8 mouse cellular contexts compared by ENCODE assay signal in the genomic region with DNA sequence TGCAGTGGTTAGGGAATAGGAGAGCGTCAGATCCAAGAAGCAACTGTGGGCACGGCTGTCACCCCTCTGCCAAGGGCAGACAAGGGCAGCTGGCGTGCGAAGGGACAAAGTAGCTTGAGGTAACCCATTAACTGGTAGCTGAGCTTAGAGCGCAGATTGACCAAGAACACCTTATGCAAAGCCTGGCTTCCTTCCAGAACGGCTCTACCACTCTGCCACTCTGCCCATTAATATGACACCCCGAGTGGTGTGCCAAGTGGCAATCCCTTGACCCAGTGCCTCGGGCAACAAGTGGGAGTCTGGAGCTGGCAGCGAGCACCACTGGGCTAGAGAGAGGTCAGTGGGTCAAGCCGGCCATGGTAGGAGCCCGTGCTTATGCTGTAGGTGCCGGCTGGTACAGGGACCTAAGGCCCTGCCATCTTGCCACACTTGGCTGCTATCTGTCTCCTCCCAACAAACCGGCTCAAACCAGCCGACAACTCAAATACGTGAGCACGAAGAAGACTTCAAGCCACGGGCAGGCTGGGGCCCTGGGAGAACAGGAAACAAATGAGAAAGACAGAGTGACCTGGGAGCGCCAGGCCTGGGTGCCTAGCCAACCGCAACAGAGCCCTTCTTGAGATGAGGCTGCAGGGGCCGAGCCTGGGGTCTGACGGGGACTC.
A peak's percentile ranks its signal among the peaks of the same experiment; 100 is the strongest.
DNase-seq lines count a peak whose midpoint lies in the region; ATAC-seq and TF ChIP-seq lines count a peak whose summit lies in the region.

No protein-coding gene starts in this region.

- no peaks in the 10 kb centered on the region for H3K27me3 ChIP-seq in cerebellum, adult 2 months (ENCODE audit: control insufficient read depth, insufficient read depth, low read length)
- no peaks in the 10 kb centered on the region for H3K27me3 ChIP-seq in intestine, embryonic 15.5 days (replicated peaks)
- no peaks in the 10 kb centered on the region for H3K27me3 ChIP-seq in stomach, embryonic 15.5 days (replicated peaks)

- H3K36me3 ChIP-seq in intestine, embryonic 15.5 days = no peaks in the 10 kb centered on the region
- peaks cover 6% of the 10 kb centered on the region; the same call in 1 of the 2 replicates for H3K36me3 ChIP-seq in stomach, embryonic 15.5 days

- WGBS in cerebellum, adult 2 months = 69% methylated on average over 21 of the region's 21 CpGs
- WGBS in intestine, embryonic 15.5 days = 63% methylated on average over 21 of the region's 21 CpGs
- 54% methylated on average over 21 of the region's 21 CpGs for WGBS in stomach, embryonic 15.5 days

- no peaks in the 10 kb centered on the region for H3K9me3 ChIP-seq in intestine, embryonic 15.5 days
- no peaks in the 10 kb centered on the region for H3K9me3 ChIP-seq in stomach, embryonic 15.5 days

- TF ChIP-seq CTCF in cerebellum, adult 2 months (IDR thresholded peaks at IDR 0.05; ENCODE audit: borderline replicate concordance, insufficient read depth, low read depth, low read length) = no peak

- DNase-seq in cerebellum, postnatal 10 days = peak; percentile 67 to 75
- no peak for DNase-seq in cerebellum, adult 2 months
- DNase-seq in fat pad, adult 2 months (ENCODE audit: extremely low read depth, low read depth, low spot score) = peak; percentile 97
- peak; percentile 81 to 90 for DNase-seq in lung, adult 18-20 months
- DNase-seq in thymus, postnatal 10 days (ENCODE audit: low spot score in 2 of 2) = no peak
- no peak for DNase-seq in right cerebral cortex, postnatal 14 days

- peak overlapping the region; percentile 32; the same call in 1 of the 2 replicates for H3K4me2 ChIP-seq in intestine, embryonic 15.5 days (replicated peaks)
- H3K4me2 ChIP-seq in stomach, embryonic 15.5 days = no peak overlapping the region

- peak; percentile 30 for ATAC-seq in intestine, embryonic 15.5 days
- ATAC-seq in stomach, embryonic 15.5 days (ENCODE audit: insufficient read depth, low FRiP score, low read depth) = 0 out of 2 replicates have a peak, but pooled peaks have one; percentile 9

- no peak overlapping the region for H3K9ac ChIP-seq in intestine, embryonic 15.5 days
- H3K9ac ChIP-seq in stomach, embryonic 15.5 days = no peak overlapping the region

- H3K27ac ChIP-seq in cerebellum, adult 2 months (ENCODE audit: insufficient read depth, low read length) = no peak overlapping the region
- peak overlapping the region; percentile 70; the same call in 1 of the 2 replicates for H3K27ac ChIP-seq in intestine, embryonic 15.5 days
- H3K27ac ChIP-seq in stomach, embryonic 15.5 days = peak overlapping the region; percentile 66

- H3K4me1 ChIP-seq in cerebellum, adult 2 months (ENCODE audit: control insufficient read depth, insufficient read depth, low read length) = peaks cover 32% of the 10 kb centered on the region
- peaks cover 29% of the 10 kb centered on the region for H3K4me1 ChIP-seq in intestine, embryonic 15.5 days (replicated peaks)
- peaks cover 37% of the 10 kb centered on the region for H3K4me1 ChIP-seq in stomach, embryonic 15.5 days

- no peak overlapping the region for H3K4me3 ChIP-seq in cerebellum, adult 2 months (replicated peaks; ENCODE audit: insufficient read depth, low read depth, low read length)
- H3K4me3 ChIP-seq in intestine, embryonic 15.5 days (replicated peaks) = no peak overlapping the region
- no peak overlapping the region for H3K4me3 ChIP-seq in stomach, embryonic 15.5 days (replicated peaks)

- no peak for TF ChIP-seq POLR2A in cerebellum, adult 2 months (IDR thresholded peaks at IDR 0.05; ENCODE audit: borderline replicate concordance, insufficient read depth, low read length)

Comparison
In these comparisons a context has a peak if more than half of its experiments do, and no peak if none do; other contexts are left out.
1. DNase-seq: peak in cerebellum, postnatal 10 days (2 of 2), fat pad, adult 2 months (single experiment) and lung, adult 18-20 months (2 of 2); none in cerebellum, adult 2 months (0 of 2), thymus, postnatal 10 days (0 of 2) and right cerebral cortex, postnatal 14 days (single experiment).